Mouse (Mus musculus): ENCODE measurements around the gene Hsd17b11.

The Hsd17b11 gene

GRCm38 (mm10) chr5:104021597-104022378, at the start of gene Hsd17b11:
Gene Hsd17b11 (minus strand): TSS chr5:104021919.
- DNase-seq (ENCODE audit: low read depth): peak; percentile 93

- no peak for DNase-seq (ENCODE audit: low read depth)
Measured at GRCm38 (mm10) chr5:104071048-104071447, 49.3 kb upstream of the Hsd17b11 start.

- DNase-seq (ENCODE audit: low read depth): no peak
Measured at GRCm38 (mm10) chr5:104068751-104069150, 47.0 kb upstream of the Hsd17b11 start.

- no peak for DNase-seq (ENCODE audit: low read depth)
Measured at GRCm38 (mm10) chr5:104062773-104063551, 41.2 kb upstream of the Hsd17b11 start.

GRCm38 (mm10) chr5:104061936-104062772, 40.4 kb upstream of the Hsd17b11 start:
- DNase-seq (ENCODE audit: low read depth): no peak

- no peak for DNase-seq (ENCODE audit: low read depth)
Measured at GRCm38 (mm10) chr5:104060429-104060828, 38.7 kb upstream of the Hsd17b11 start.

GRCm38 (mm10) chr5:104059628-104060027, 37.9 kb upstream of the Hsd17b11 start:
- no peak for DNase-seq (ENCODE audit: low read depth)

- no peak for DNase-seq (ENCODE audit: low read depth)
Measured at GRCm38 (mm10) chr5:104058021-104058420, 36.3 kb upstream of the Hsd17b11 start.

GRCm38 (mm10) chr5:104056295-104056694, 34.6 kb upstream of the Hsd17b11 start:
- DNase-seq (ENCODE audit: low read depth): peak; percentile 93

GRCm38 (mm10) chr5:104055816-104056215, 34.1 kb upstream of the Hsd17b11 start:
- DNase-seq (ENCODE audit: low read depth): peak; percentile 75

- peak; percentile 13 for DNase-seq (ENCODE audit: low read depth)
Measured at GRCm38 (mm10) chr5:104054938-104055337, 33.2 kb upstream of the Hsd17b11 start.

GRCm38 (mm10) chr5:104052956-104053355, 31.2 kb upstream of the Hsd17b11 start:
- DNase-seq (ENCODE audit: low read depth): peak; percentile 34

- peak; percentile 66 for DNase-seq (ENCODE audit: low read depth)
Measured at GRCm38 (mm10) chr5:104048139-104048538, 26.4 kb upstream of the Hsd17b11 start.

- peak; percentile 43 for DNase-seq (ENCODE audit: low read depth)
Measured at GRCm38 (mm10) chr5:104047200-104048105, 25.7 kb upstream of the Hsd17b11 start.

- peak; percentile 99 for DNase-seq (ENCODE audit: low read depth)
Measured at GRCm38 (mm10) chr5:104046256-104047199, 24.8 kb upstream of the Hsd17b11 start, which contains the start of gene Nudt9. Gene Nudt9 (plus strand): TSS chr5:104046306.

- DNase-seq (ENCODE audit: low read depth): no peak
Measured at GRCm38 (mm10) chr5:104043704-104044103, 22.0 kb upstream of the Hsd17b11 start.

GRCm38 (mm10) chr5:104042906-104043305, 21.2 kb upstream of the Hsd17b11 start:
- peak; percentile 62 for DNase-seq (ENCODE audit: low read depth)

- DNase-seq (ENCODE audit: low read depth): peak; percentile 84
Measured at GRCm38 (mm10) chr5:104039154-104039932, 17.6 kb upstream of the Hsd17b11 start.

GRCm38 (mm10) chr5:104036686-104037085, 15.0 kb upstream of the Hsd17b11 start:
- no peak for DNase-seq (ENCODE audit: low read depth)

All from NIH3T3 (cell line).